Mouse (Mus musculus) hindbrain, embryonic 15.5 days (tissue): Measurements from ENCODE around the gene Prkaca. TPM values are rescaled to one million over a fixed set of nuclear protein-coding genes. Genes with fewer than 3 reads are reported as not detected.

Experiments used
- microRNA counts: library from miRNA; unstranded; fragments of <30 nt; microRNA quantifications from one replicate; lab custom pipeline; 2016
- microRNA-seq: library from miRNA; unstranded; fragments of <30 nt; microRNA quantifications from one replicate; pipeline ENCODE4, GENCODE M21; 2016
- polyA plus RNA-seq: library from polyadenylated mRNA; unstranded; fragments of >200 nt; fragmentation: Nextera tagmentation; extraction: Ambion mirVana; gene quantifications from 2 replicates; pipeline ENCODE4 v1.2.1, GENCODE M21; 2015

Gene Prkaca
- polyA plus RNA-seq, 1 experiment from 2014 or later = 250 TPM

MicroRNAs encoded within 50 kb of the gene (microRNA counts, 519-probe panel; counts per million panel counts)
- not detected for microRNA mmu-miR-1199 (lab: Ali Mortazavi, UCI)

Small RNAs within 50 kb of the gene (microRNA-seq; reads per million reads assigned to microRNA genes)
- gene Gm44330 (not detected), gene Gm44450 (not detected), gene Mir1199 (not detected), gene Mir8111 (2.4 reads per million, percentile 6 among the genes with 10 or more reads in this experiment)

Other genes with a start within 250 kb of the Prkaca start
- 11.0 and 13.4 TPM in 2 replicates for gene Adgre5, start 231.7 kb upstream of the Prkaca start, polyA plus RNA-seq
- 56.8 and 62.0 TPM in 2 replicates for gene Adgrl1, start 72.9 kb upstream of the Prkaca start, polyA plus RNA-seq
- 1.1 TPM in 2 replicates for gene Gm10644, start 17.8 kb upstream of the Prkaca start, polyA plus RNA-seq
- gene Asf1b, start 17.5 kb upstream of the Prkaca start, polyA plus RNA-seq = 12.8 and 14.7 TPM in 2 replicates
- 6.2 and 7.3 TPM in 2 replicates for gene Samd1, start 24.7 kb downstream of the Prkaca start, polyA plus RNA-seq
- gene 1700067K01Rik, start 28.5 kb downstream of the Prkaca start, polyA plus RNA-seq = 0.47 and 0.75 TPM in 2 replicates
- gene 2210011C24Rik, start 39.2 kb downstream of the Prkaca start, polyA plus RNA-seq = 0.41 and 0.70 TPM in 2 replicates
- gene Palm3, start 48.5 kb downstream of the Prkaca start, polyA plus RNA-seq = 8.6 and 8.8 TPM in 2 replicates
- gene Il27ra, start 69.6 kb downstream of the Prkaca start, polyA plus RNA-seq = 0.69 and 0.97 TPM in 2 replicates
- gene Rln3, start 72.0 kb downstream of the Prkaca start, polyA plus RNA-seq = 0.51 and 1.2 TPM in 2 replicates
- gene Gm10643, start 92.1 kb downstream of the Prkaca start, polyA plus RNA-seq = 0.92 and 1.4 TPM in 2 replicates
- gene Rfx1, start 93.8 kb downstream of the Prkaca start, polyA plus RNA-seq = 9.4 and 11.2 TPM in 2 replicates
- gene Dcaf15, start 131.8 kb downstream of the Prkaca start, polyA plus RNA-seq = 19.0 and 22.6 TPM in 2 replicates
- 0.35 and 0.44 TPM in 2 replicates for gene Podnl1, start 153.0 kb downstream of the Prkaca start, polyA plus RNA-seq
- 41.5 and 47.1 TPM in 2 replicates for gene Cc2d1a, start 174.9 kb downstream of the Prkaca start, polyA plus RNA-seq
- 2.3 and 2.8 TPM in 2 replicates for gene 4930432K21Rik, start 175.0 kb downstream of the Prkaca start, polyA plus RNA-seq
- gene Nanos3, start 212.2 kb downstream of the Prkaca start, polyA plus RNA-seq = 8.0 and 8.7 TPM in 2 replicates